Mouse (Mus musculus): Measurements from ENCODE around the gene Slc35a3. TPM values are rescaled to one million over a fixed set of nuclear protein-coding genes. Genes with fewer than 3 reads are reported as not detected.

Gene Slc35a3
- polyA plus RNA-seq, 1 experiment = 24.1 TPM

DNA sequence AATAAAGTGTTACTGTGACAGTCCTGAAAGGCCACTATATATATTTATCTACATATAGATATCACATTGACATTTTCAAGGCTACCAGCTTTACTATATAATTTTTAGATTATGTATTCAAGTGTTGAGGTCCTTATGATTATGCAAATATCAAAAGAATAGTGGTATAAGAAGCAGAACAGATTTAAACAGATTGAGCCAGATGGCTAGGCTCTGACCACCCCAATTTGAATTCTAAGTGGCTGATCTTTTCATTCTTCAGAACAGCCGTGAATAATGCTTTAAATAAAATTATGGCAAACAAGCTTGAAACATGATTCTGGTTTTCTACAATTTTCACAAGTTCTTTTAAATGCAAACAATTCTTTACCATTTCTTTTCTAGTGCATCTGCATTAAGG lies 81.2 kb downstream of the Slc35a3 start:
- no peak for TF ChIP-seq CTCF (IDR thresholded peaks at IDR 0.05; ENCODE audit: low read depth, low read length)
- no peak for TF ChIP-seq POLR2A (IDR thresholded peaks at IDR 0.05; ENCODE audit: borderline replicate concordance, low read depth, low read length)
- Histone ChIP-seq H3K27ac (ENCODE audit: insufficient read depth, low read depth, low read length) (no peak overlapping the region), H3K4me3 (ENCODE audit: insufficient read depth, low read length) (no peak overlapping the region), H3K4me1 (ENCODE audit: control insufficient read depth, insufficient read depth, low read length) (peaks cover 25% of the 10 kb centered on the region)

DNA sequence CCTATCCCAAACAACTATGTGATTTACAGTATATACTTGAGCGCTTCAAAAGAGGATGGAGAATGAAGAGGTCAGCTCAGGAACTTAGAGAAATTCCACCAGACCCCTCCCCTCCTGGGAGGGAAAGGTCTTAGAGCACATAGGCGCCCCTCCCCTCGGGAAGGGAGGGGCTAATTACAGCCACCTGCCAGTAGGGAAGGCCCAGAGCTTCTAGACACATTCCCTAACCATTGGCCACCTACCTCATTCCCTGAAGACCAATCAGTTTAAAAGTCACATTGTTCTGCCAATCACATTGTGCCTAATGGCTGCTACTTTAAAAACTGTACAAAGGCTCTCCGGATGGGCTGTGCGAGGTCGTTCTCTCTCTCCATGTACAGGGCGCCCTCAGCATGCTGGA lies 90.0 kb downstream of the Slc35a3 start:
- H3K27ac ChIP-seq (ENCODE audit: insufficient read depth, low read depth, low read length) = no peak overlapping the region
- no peak overlapping the region for H3K4me3 ChIP-seq (ENCODE audit: insufficient read depth, low read length)
- TF ChIP-seq POLR2A (IDR thresholded peaks at IDR 0.05; ENCODE audit: borderline replicate concordance, low read depth, low read length) = no peak
- TF ChIP-seq CTCF (IDR thresholded peaks at IDR 0.05; ENCODE audit: low read depth, low read length) = no peak
- no peaks in the 10 kb centered on the region for H3K4me1 ChIP-seq (ENCODE audit: control insufficient read depth, insufficient read depth, low read length)

DNA sequence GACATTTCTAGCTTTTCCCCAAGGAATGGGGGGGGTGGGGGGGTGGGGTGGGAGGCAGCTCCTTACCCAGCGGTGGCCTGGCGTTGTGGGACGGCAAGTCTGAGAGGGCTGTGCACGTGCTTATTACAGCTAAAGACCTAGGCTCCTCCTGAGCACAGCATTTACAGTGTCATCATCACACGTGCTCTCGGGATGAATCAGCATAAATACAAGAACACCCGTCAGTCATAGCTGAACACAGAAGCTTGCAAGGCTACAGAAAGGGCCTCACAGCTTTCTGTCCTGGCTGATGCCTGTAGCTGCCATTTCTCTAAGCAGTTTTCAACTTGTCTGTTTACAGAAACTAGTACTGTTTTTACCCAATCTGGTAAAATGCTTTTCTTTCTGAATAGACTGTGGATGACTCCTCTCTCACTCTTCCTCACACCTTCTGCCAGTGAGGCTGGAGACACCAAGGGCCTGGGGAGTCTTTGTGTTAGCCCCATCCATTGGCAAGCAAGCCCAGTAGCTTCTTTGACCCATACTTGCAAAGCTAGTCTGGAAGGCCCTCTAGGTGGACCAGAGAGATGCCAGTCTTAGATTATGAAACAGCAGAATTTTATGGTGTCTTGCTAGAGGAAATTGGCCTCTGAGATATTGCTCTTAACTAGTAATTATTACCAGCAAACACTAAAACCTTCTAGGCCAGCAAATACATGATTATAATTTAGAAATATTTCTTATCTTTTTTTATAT lies 91.8 kb downstream of the Slc35a3 start:
- Histone ChIP-seq H3K4me3 (ENCODE audit: insufficient read depth, low read length) (no peak overlapping the region), H3K4me1 (ENCODE audit: control insufficient read depth, insufficient read depth, low read length) (peaks cover 7% of the 10 kb centered on the region), H3K27ac (ENCODE audit: insufficient read depth, low read depth, low read length) (no peak overlapping the region)
- TF ChIP-seq POLR2A (IDR thresholded peaks at IDR 0.05; ENCODE audit: borderline replicate concordance, low read depth, low read length) (no peak), CTCF (IDR thresholded peaks at IDR 0.05; ENCODE audit: low read depth, low read length) (no peak)

Other genes with a start within 250 kb of the Slc35a3 start
- gene Rtca, start 204.6 kb downstream of the Slc35a3 start, polyA plus RNA-seq (2012; ENCODE audit: insufficient read depth, insufficient read length, missing spikeins) = 22.8 and 26.3 TPM in 2 replicates
- 12.2 and 13.6 TPM in 2 replicates for gene Dbt, start 199.8 kb downstream of the Slc35a3 start, polyA plus RNA-seq (2012; ENCODE audit: insufficient read depth, insufficient read length, missing spikeins)
- gene Lrrc39, start 149.9 kb downstream of the Slc35a3 start, polyA plus RNA-seq (2012; ENCODE audit: insufficient read depth, insufficient read length, missing spikeins) = 0.35 TPM in 1 of 2 replicates, not detected in the other
- 19.9 and 25.8 TPM in 2 replicates for gene Sass6, start 117.8 kb downstream of the Slc35a3 start, polyA plus RNA-seq (2012; ENCODE audit: insufficient read depth, insufficient read length, missing spikeins)
- 17.7 and 22.6 TPM in 2 replicates for gene Trmt13, start 98.2 kb downstream of the Slc35a3 start, polyA plus RNA-seq (2012; ENCODE audit: insufficient read depth, insufficient read length, missing spikeins)
- 53.9 and 59.8 TPM in 2 replicates for gene Mfsd14a, start 50.2 kb downstream of the Slc35a3 start, polyA plus RNA-seq (2012; ENCODE audit: insufficient read depth, insufficient read length, missing spikeins)
- not detected in 2 replicates for gene Gm43191, start 31.6 kb downstream of the Slc35a3 start, polyA plus RNA-seq (2012; ENCODE audit: insufficient read depth, insufficient read length, missing spikeins)
- gene Agl, start 95.3 kb upstream of the Slc35a3 start, polyA plus RNA-seq (2012; ENCODE audit: insufficient read depth, insufficient read length, missing spikeins) = 21.4 and 23.0 TPM in 2 replicates
- gene Frrs1, start 146.6 kb upstream of the Slc35a3 start, polyA plus RNA-seq (2012; ENCODE audit: insufficient read depth, insufficient read length, missing spikeins) = 74.9 and 77.9 TPM in 2 replicates

Data from bone marrow macrophage, adult 2 months (primary cell).